Mouse (Mus musculus) CD4-positive, CD25-positive, alpha-beta regulatory T cell, adult 9 weeks (primary cell): Measurements from ENCODE around the gene Tm6sf1. TPM values are rescaled to one million over a fixed set of nuclear protein-coding genes. Genes with fewer than 3 reads are reported as not detected.

ENCODE experiments used
- polyA plus RNA-seq: library from polyadenylated mRNA; unstranded; fragments of 100-300 nt; shearing (Covaris generic); gene quantifications from one replicate; pipeline ENCODE4 v1.2.1, GENCODE M21; 2017

The Tm6sf1 gene
- polyA plus RNA-seq, result 7.4 TPM

GRCm38 (mm10) chr7:81858968-81859721 lies at the start of gene Tm6sf1:
Gene Tm6sf1, plus strand, starts transcription at chr7:81859001.

GRCm38 (mm10) chr7:81829379-81829894 lies 29.4 kb upstream of the Tm6sf1 start, which contains the start of gene Btbd1:
Gene Btbd1, minus strand, starts transcription at chr7:81829431.

DNA sequence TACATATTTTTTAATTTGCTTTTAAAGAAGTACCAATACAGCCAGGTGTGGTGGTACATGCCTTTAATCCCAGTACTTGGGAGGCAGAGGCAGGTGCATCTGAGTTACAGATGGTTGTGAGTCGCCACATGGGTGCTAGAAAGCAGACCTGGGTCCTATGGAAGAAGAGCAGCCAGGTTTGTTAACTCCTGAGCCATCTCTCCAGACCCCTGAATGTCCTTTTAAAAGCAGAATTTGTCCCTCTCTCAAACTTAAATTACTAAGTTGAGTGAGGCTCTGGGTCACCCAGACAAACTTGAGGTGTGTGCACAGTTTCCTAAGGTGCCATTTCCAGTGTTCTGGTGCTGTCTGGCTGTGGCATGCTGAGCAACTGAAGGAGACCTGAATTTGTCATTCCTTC lies 3.1 kb upstream of the Tm6sf1 start, which contains the start of gene Gm10160:
Gm10160 (minus strand) TSS at position 101 of the 400 bp plus-strand sequence.

Other genes with a start within 250 kb of the Tm6sf1 start
- gene Homer2, start 151.5 kb upstream of the Tm6sf1 start, polyA plus RNA-seq, result 0.06 TPM
- 150 TPM for gene Ramac, start 96.1 kb upstream of the Tm6sf1 start, polyA plus RNA-seq
- gene 3110040N11Rik, start 69.5 kb upstream of the Tm6sf1 start, polyA plus RNA-seq, result 79.0 TPM
- gene Btbd1, start 29.6 kb upstream of the Tm6sf1 start, polyA plus RNA-seq, result 9.7 TPM
- not detected for gene Gm10160, start 3.2 kb upstream of the Tm6sf1 start, polyA plus RNA-seq
- gene Hdgfl3, start 75.5 kb downstream of the Tm6sf1 start, polyA plus RNA-seq, result 4.6 TPM
- gene Bnc1, start 133.3 kb downstream of the Tm6sf1 start, polyA plus RNA-seq, result not detected